Mouse (Mus musculus) intestine, embryonic 16.5 days (tissue): ENCODE measurements around the gene Dffa. TPM values are rescaled to one million over a fixed set of nuclear protein-coding genes. Genes with fewer than 3 reads are reported as not detected.
A peak's percentile ranks its signal among the peaks of the same experiment; 100 is the strongest.
"Not testable (repeated sequence)": the region's sequence is repeated elsewhere in the genome, so short reads cannot be mapped to it uniquely, and the experiment has no call there.

Experiments used
- ATAC-seq: fragments of 200-750 bp; cut with Nextera tagmentation; 2 replicates; pipeline ENCODE4 v1.8.0; 2017; ENCODE audit warnings: moderate TSS enrichment, moderate library complexity
- H3K27ac ChIP-seq: fragments of 300-500 bp; sonication (generic); 2 replicates; pipeline ENCODE4 v1.5.1; 2014; ENCODE audit warnings: mild to moderate bottlenecking, low read length
- H3K27me3 ChIP-seq: fragments of 300-500 bp; sonication (generic); replicated peaks from 2 replicates; pipeline ENCODE4 v1.6.1; 2014; ENCODE audit warnings: low read length, control low read depth, mixed read lengths; ENCODE audit not compliant: control insufficient read depth, insufficient read depth
- H3K36me3 ChIP-seq: fragments of 300-500 bp; sonication (generic); 2 replicates; pipeline ENCODE4 v1.6.1; 2014; ENCODE audit warnings: low read length, control low read depth; ENCODE audit not compliant: control insufficient read depth, insufficient read depth
- H3K4me1 ChIP-seq: fragments of 300-500 bp; sonication (generic); 2 replicates; pipeline ENCODE4 v1.6.1; 2014; ENCODE audit warnings: low read length, control low read depth, mixed read lengths; ENCODE audit not compliant: control insufficient read depth, insufficient read depth
- H3K4me2 ChIP-seq: fragments of 300-500 bp; sonication (generic); 2 replicates; pipeline ENCODE4 v1.6.1; 2014; ENCODE audit warnings: low read depth, low read length, control low read depth
- H3K4me3 ChIP-seq: fragments of 300-500 bp; sonication (generic); 2 replicates; pipeline ENCODE4 v1.5.1; 2014; ENCODE audit warnings: mild to moderate bottlenecking, low read length
- H3K9ac ChIP-seq: fragments of 300-500 bp; sonication (generic); 2 replicates; pipeline ENCODE4 v1.6.1; 2014; ENCODE audit warnings: low read depth, low read length
- H3K9me3 ChIP-seq: fragments of 300-500 bp; sonication (generic); 2 replicates; pipeline ENCODE4 v1.6.1; 2016; ENCODE audit warnings: low read length, control low read depth; ENCODE audit not compliant: control insufficient read depth
- WGBS: fragments of 180-500 bp; shearing (Covaris S2); extraction: QIAGEN DNeasy Blood & Tissue Kit; methylation state at CpG from one replicate; pipeline ENCODE4 v1.1.7; 2014; 5-methylcytosine and 5-hydroxymethylcytosine counted together
- polyA plus RNA-seq: library from polyadenylated mRNA; unstranded; fragments of >200 nt; fragmentation: Nextera tagmentation; extraction: Ambion mirVana; gene quantifications from 2 replicates; pipeline ENCODE4 v1.2.1, GENCODE M21; 2015

The Dffa gene
- polyA plus RNA-seq, 1 experiment from 2014 or later = 52.2 TPM

- peak overlapping the region; percentile 96 for H3K9ac ChIP-seq
- peaks cover 26% of the 10 kb centered on the region for H3K4me1 ChIP-seq
- H3K4me3 ChIP-seq = peak overlapping the region; percentile 97
- peaks cover 2% of the 10 kb centered on the region; the same call in 1 of the 2 replicates for H3K36me3 ChIP-seq
- H3K4me2 ChIP-seq = peak overlapping the region; percentile 87
- ATAC-seq = peak; percentile 18
- no peaks in the 10 kb centered on the region for H3K27me3 ChIP-seq
- H3K27ac ChIP-seq = peak overlapping the region; percentile 95
- WGBS = under 1% methylated on average over 27 of the region's 27 CpGs
- no peaks in the 10 kb centered on the region for H3K9me3 ChIP-seq
Measured at GRCm38 (mm10) chr4:149166957-149167611, 63.1 kb downstream of the Dffa start.

- 58% methylated on average over 2 of the region's 2 CpGs for WGBS
- Histone ChIP-seq H3K9ac (no peak overlapping the region), H3K27ac (peak overlapping the region; percentile 5; the same call in 1 of the 2 replicates), H3K9me3 (no peaks in the 10 kb centered on the region), H3K4me1 (peaks cover 26% of the 10 kb centered on the region), H3K4me2 (peak overlapping the region; percentile 87; the same call in 1 of the 2 replicates), H3K36me3 (peaks cover 2% of the 10 kb centered on the region; the same call in 1 of the 2 replicates), H3K27me3 (no peaks in the 10 kb centered on the region), H3K4me3 (no peak overlapping the region; the same call in 1 of the 2 replicates)
- ATAC-seq = no peak
Measured at GRCm38 (mm10) chr4:149168016-149168415, 64.1 kb downstream of the Dffa start.

- not testable (repeated sequence) for ATAC-seq
Measured at GRCm38 (mm10) chr4:149169926-149170325, 66.0 kb downstream of the Dffa start.

More at GRCm38 (mm10) chr4:149169926-149170325, 66.0 kb downstream of the Dffa start:
- not testable (repeated sequence) for H3K27me3 ChIP-seq, H3K9me3 ChIP-seq, H3K36me3 ChIP-seq, H3K4me3 ChIP-seq
- WGBS = 67% methylated on average over 7 of the region's 8 CpGs
- H3K4me2 ChIP-seq = peak overlapping the region; percentile 15; the same call in 1 of the 2 replicates
- H3K4me1 ChIP-seq = peaks cover 26% of the 10 kb centered on the region
- peak overlapping the region; percentile 94 for H3K27ac ChIP-seq
- peak overlapping the region; percentile 52; the same call in 1 of the 2 replicates for H3K9ac ChIP-seq

Other genes starting within 250 kb of the Dffa start
- 63.3 and 64.3 TPM in 2 replicates for gene Pex14, start 4.3 kb upstream of the Dffa start, polyA plus RNA-seq
- 0.48 TPM in 1 of 2 replicates, not detected in the other for gene Cort, start 22.6 kb downstream of the Dffa start, polyA plus RNA-seq
- gene Cenps, start 33.5 kb downstream of the Dffa start, polyA plus RNA-seq = 16.8 and 20.4 TPM in 2 replicates
- 250 and 255 TPM in 2 replicates for gene Pgd, start 62.6 kb downstream of the Dffa start, polyA plus RNA-seq
- gene Kif1b, start 203.5 kb downstream of the Dffa start, polyA plus RNA-seq = 18.2 and 19.2 TPM in 2 replicates